Mouse (Mus musculus): Measurements from ENCODE around the gene Pheta1.
A peak's percentile ranks its signal among the peaks of the same experiment; 100 is the strongest.

Pheta1 gene

GRCm38 (mm10) chr5:121827876-121828275 is 20.9 kb upstream of the Pheta1 start:
- DNase-seq, result no peak

- peak; percentile 70 to 73 for DNase-seq
Measured at GRCm38 (mm10) chr5:121828491-121829432, 20.0 kb upstream of the Pheta1 start.

- DNase-seq, result no peak
Measured at GRCm38 (mm10) chr5:121831002-121831601, 17.7 kb upstream of the Pheta1 start.

- no peak for DNase-seq
Measured at GRCm38 (mm10) chr5:121832376-121833155, 16.2 kb upstream of the Pheta1 start.

- no peak for DNase-seq
Measured at GRCm38 (mm10) chr5:121833159-121833558, 15.6 kb upstream of the Pheta1 start.

GRCm38 (mm10) chr5:121833572-121834240 is 15.1 kb upstream of the Pheta1 start:
- no peak for DNase-seq

GRCm38 (mm10) chr5:121834241-121834606 is 14.6 kb upstream of the Pheta1 start:
- DNase-seq, result no peak

- DNase-seq, result no peak
Measured at GRCm38 (mm10) chr5:121834991-121835747, 13.6 kb upstream of the Pheta1 start.

GRCm38 (mm10) chr5:121835949-121836691 is 12.7 kb upstream of the Pheta1 start:
- DNase-seq, result no peak

- peak; percentile 82 to 85 for DNase-seq
Measured at GRCm38 (mm10) chr5:121836692-121837415, 11.9 kb upstream of the Pheta1 start.

GRCm38 (mm10) chr5:121837441-121838340 is 11.1 kb upstream of the Pheta1 start, which contains the start of gene Sh2b3:
Sh2b3 (minus strand) TSS chr5:121837646.
- peak in 1 of 2 experiments; percentile 55 for DNase-seq

- DNase-seq, result peak; percentile 65 to 66
Measured at GRCm38 (mm10) chr5:121838341-121839127, 10.2 kb upstream of the Pheta1 start.

GRCm38 (mm10) chr5:121839128-121839473 is 9.7 kb upstream of the Pheta1 start:
- DNase-seq, result no peak

- DNase-seq, result no peak
Measured at GRCm38 (mm10) chr5:121841516-121841915, 7.3 kb upstream of the Pheta1 start.

GRCm38 (mm10) chr5:121841973-121842372 is 6.8 kb upstream of the Pheta1 start:
- no peak for DNase-seq

GRCm38 (mm10) chr5:121842665-121843118 is 6.1 kb upstream of the Pheta1 start:
- DNase-seq, result peak; percentile 94 to 95

GRCm38 (mm10) chr5:121843138-121843905 is 5.5 kb upstream of the Pheta1 start:
- peak in 1 of 2 experiments; percentile 48 for DNase-seq

GRCm38 (mm10) chr5:121845361-121845760 is 3.4 kb upstream of the Pheta1 start:
- no peak for DNase-seq
